Mouse (Mus musculus) bone marrow macrophage, adult 2 months (primary cell): ENCODE data around the gene Gm1123. TPM values are rescaled to one million over a fixed set of nuclear protein-coding genes. Genes with fewer than 3 reads are reported as not detected.

ENCODE experiments used
- H3K27ac ChIP-seq: 2 replicates; pipeline ENCODE4 v1.5.1; 2012; ENCODE audit warnings: low read depth, low read length; ENCODE audit not compliant: insufficient read depth
- H3K4me1 ChIP-seq: 2 replicates; pipeline ENCODE4 v1.6.1; 2012; ENCODE audit warnings: low read length; ENCODE audit not compliant: control insufficient read depth, insufficient read depth
- H3K4me3 ChIP-seq: 2 replicates; pipeline ENCODE4 v1.5.1; 2012; ENCODE audit warnings: mild to moderate bottlenecking, low read length, moderate library complexity; ENCODE audit not compliant: insufficient read depth
- CTCF ChIP-seq: IDR thresholded peaks from 2 replicates; pipeline ENCODE4 v1.5.1; 2012; ENCODE audit warnings: low read depth, mild to moderate bottlenecking, low read length, moderate library complexity
- POLR2A ChIP-seq: IDR thresholded peaks from 2 replicates; pipeline ENCODE4 v1.6.1; 2012; ENCODE audit warnings: mild to moderate bottlenecking, low read depth, low read length, borderline replicate concordance
- polyA plus RNA-seq: library from polyadenylated mRNA; stranded (reverse); fragments of >200 nt; gene quantifications from 2 replicates; pipeline ENCODE4 v1.2.4, GENCODE M21; 2012; ENCODE audit not compliant: missing spikeins, insufficient read depth, insufficient read length

Gm1123 gene
- polyA plus RNA-seq, 1 experiment, result 0.36 TPM

GRCm38 (mm10) chr9:98979431-98980416 is 55.8 kb downstream of the Gm1123 start:
- Histone ChIP-seq H3K4me1 (peaks cover 11% of the 10 kb centered on the region), H3K4me3 (peak overlapping the region; percentile 29; the same call in 1 of the 2 replicates), H3K27ac (no peak overlapping the region)
- no peak for TF ChIP-seq POLR2A
- TF ChIP-seq CTCF, result peak; percentile 59; the same call in 1 of the 2 replicates

GRCm38 (mm10) chr9:98976520-98976919 is 59.0 kb downstream of the Gm1123 start:
- TF ChIP-seq POLR2A (no peak), CTCF (no peak)
- peaks cover 11% of the 10 kb centered on the region for H3K4me1 ChIP-seq
- H3K4me3 ChIP-seq, result no peak overlapping the region
- no peak overlapping the region for H3K27ac ChIP-seq

GRCm38 (mm10) chr9:98976081-98976480 is 59.4 kb downstream of the Gm1123 start:
- TF ChIP-seq POLR2A (no peak), CTCF (no peak)
- Histone ChIP-seq H3K27ac (no peak overlapping the region), H3K4me1 (peaks cover 11% of the 10 kb centered on the region), H3K4me3 (no peak overlapping the region)

- no peak for TF ChIP-seq CTCF
- TF ChIP-seq POLR2A, result no peak
Measured at GRCm38 (mm10) chr9:98974898-98975297, 60.6 kb downstream of the Gm1123 start.

GRCm38 (mm10) chr9:98973561-98973960 is 62.0 kb downstream of the Gm1123 start:
- H3K27ac ChIP-seq, result no peak overlapping the region
- H3K4me3 ChIP-seq, result peak overlapping the region; percentile 54; the same call in 1 of the 2 replicates

More at GRCm38 (mm10) chr9:98974898-98975297, 60.6 kb downstream of the Gm1123 start:
- no peak overlapping the region for H3K27ac ChIP-seq
- H3K4me1 ChIP-seq, result peaks cover 11% of the 10 kb centered on the region
- H3K4me3 ChIP-seq, result no peak overlapping the region

GRCm38 (mm10) chr9:98973101-98973521 is 62.4 kb downstream of the Gm1123 start:
- no peak overlapping the region for H3K27ac ChIP-seq
- H3K4me3 ChIP-seq, result peak overlapping the region; percentile 54
- TF ChIP-seq POLR2A (no peak), CTCF (no peak)
- H3K4me1 ChIP-seq, result peaks cover 8% of the 10 kb centered on the region

More at GRCm38 (mm10) chr9:98973561-98973960, 62.0 kb downstream of the Gm1123 start:
- TF ChIP-seq CTCF (no peak), POLR2A (no peak)
- H3K4me1 ChIP-seq, result peaks cover 8% of the 10 kb centered on the region

- no peak overlapping the region for H3K4me3 ChIP-seq
- no peak overlapping the region for H3K27ac ChIP-seq
- TF ChIP-seq CTCF, result no peak; the same call in 1 of the 2 replicates
- TF ChIP-seq POLR2A, result no peak
- H3K4me1 ChIP-seq, result no peaks in the 10 kb centered on the region
Measured at GRCm38 (mm10) chr9:98965084-98965483, 70.4 kb downstream of the Gm1123 start.

GRCm38 (mm10) chr9:98963661-98964060 is 71.9 kb downstream of the Gm1123 start:
- Histone ChIP-seq H3K4me3 (no peak overlapping the region), H3K27ac (no peak overlapping the region), H3K4me1 (no peaks in the 10 kb centered on the region)
- no peak for TF ChIP-seq CTCF

GRCm38 (mm10) chr9:98962478-98963142 is 72.9 kb downstream of the Gm1123 start:
- no peak overlapping the region for H3K4me3 ChIP-seq
- H3K4me1 ChIP-seq, result peaks cover 2% of the 10 kb centered on the region; the same call in 1 of the 2 replicates
- TF ChIP-seq POLR2A (no peak), CTCF (no peak)
- H3K27ac ChIP-seq, result no peak overlapping the region
